In the genomic region with DNA sequence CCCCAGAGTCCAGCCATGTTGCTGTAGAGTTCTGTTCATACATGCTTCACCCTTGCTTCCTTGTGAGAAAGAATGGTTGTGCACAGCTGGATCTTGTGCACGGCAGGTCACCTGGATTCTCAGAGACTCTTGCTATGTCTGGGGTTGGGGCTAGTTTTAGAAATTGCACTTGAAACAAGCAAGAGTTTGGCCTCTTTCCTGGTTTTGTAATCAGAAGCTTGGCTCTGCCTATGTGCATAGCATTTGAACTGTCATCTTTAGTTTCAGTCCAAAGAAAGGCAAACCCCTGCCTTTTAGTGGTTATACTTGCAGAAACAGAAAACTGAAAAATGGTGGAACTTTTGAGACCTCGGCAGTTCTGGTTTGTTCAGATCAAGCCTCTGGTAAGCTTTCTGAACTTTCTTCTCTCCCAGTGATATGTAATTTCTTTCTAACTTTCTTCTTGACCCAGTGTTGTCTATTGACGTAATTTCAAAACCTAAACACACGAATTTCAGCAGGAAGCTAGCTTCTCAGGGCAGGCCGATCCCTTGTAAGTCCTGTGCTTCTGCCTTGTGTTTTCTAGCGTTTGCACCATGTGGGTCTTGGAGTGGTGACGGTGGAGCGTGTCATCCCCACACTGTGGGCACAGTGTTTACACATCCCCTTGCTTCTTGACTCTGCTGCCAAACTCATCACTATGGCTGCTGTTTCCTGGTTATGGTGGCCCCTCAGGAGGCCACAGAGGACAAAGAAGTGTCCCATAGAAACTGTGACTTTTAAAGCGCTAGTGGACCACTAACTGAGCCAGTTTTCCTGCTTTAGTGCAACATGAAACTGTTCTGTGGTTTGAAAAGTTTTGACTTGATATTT, we compare ENCODE assay signal across 27 mouse cellular contexts. TPM values are rescaled to one million over a fixed set of nuclear protein-coding genes. Genes with fewer than 3 reads are reported as not detected.
DNase-seq lines count a peak whose midpoint lies in the region; ATAC-seq and TF ChIP-seq lines count a peak whose summit lies in the region.
"Had no signal": no experiment of that assay in that cellular context is flagged by ENCODE, and none has a peak within 500 bp of the region (broad histone marks: within the 10 kb centered on the region; RNA-seq: fewer than 3 reads in every experiment).

No protein-coding gene starts in this region.

- no peak for DNase-seq in forebrain, postnatal 0 days
- no peak for DNase-seq in forebrain, embryonic 11.5 days (ENCODE audit: low spot score)
- DNase-seq in left cerebral cortex, adult 2 months (ENCODE audit: extremely low spot score in 1 of 2, low spot score in 2 of 2) = no peak
- DNase-seq in left cerebral cortex, postnatal 4 days = no peak
- peak; percentile 13 for DNase-seq in 3134 (ENCODE audit: extremely low read depth, insufficient read length, low spot score)
- DNase-seq in brain, adult 2 months (ENCODE audit: low read depth, low spot score) = peak; percentile 26
- no peak for DNase-seq in testis, postnatal 14 days (ENCODE audit: low spot score)
- DNase-seq in cerebellum, adult 8-10 months = no peak
- DNase-seq: adrenal gland, adult 8-10 months; cerebellum, adult 2 months; cerebellum, postnatal 36 days; gastrocnemius, postnatal 25 days; heart, adult 18-20 months; heart, postnatal 14 days; kidney, postnatal 25 days had no signal

- no peak overlapping the region for H3K27ac ChIP-seq in forebrain, postnatal 0 days (ENCODE audit: low read depth, low read length)
- no peak overlapping the region for H3K27ac ChIP-seq in forebrain, embryonic 11.5 days (ENCODE audit: low read depth, low read length)
- H3K27ac ChIP-seq in left cerebral cortex, adult 2 months = peak overlapping the region; percentile 56; the same call in 1 of the 2 replicates
- H3K27ac ChIP-seq: forebrain, embryonic 13.5 days; heart, embryonic 13.5 days; hindbrain, embryonic 12.5 days; layer of hippocampus, adult 2 months; limb, embryonic 13.5 days; liver, embryonic 14.5 days; lung, embryonic 15.5 days had no signal

- H3K4me3 ChIP-seq in forebrain, postnatal 0 days (ENCODE audit: low read depth, low read length) = no peak overlapping the region
- no peak overlapping the region for H3K4me3 ChIP-seq in forebrain, embryonic 11.5 days (ENCODE audit: low read depth, low read length)
- H3K4me3 ChIP-seq in left cerebral cortex, adult 2 months = no peak overlapping the region
- H3K4me3 ChIP-seq: erythroblast, embryonic 14.5 days; forebrain, embryonic 13.5 days; heart, embryonic 13.5 days; hindbrain, embryonic 12.5 days; layer of hippocampus, adult 2 months; limb, embryonic 13.5 days; lung, embryonic 15.5 days had no signal

- H3K36me3 ChIP-seq in forebrain, postnatal 0 days (ENCODE audit: insufficient read depth) = 0 out of 2 replicates have a peak, but pooled peaks cover under 1% of the 10 kb centered on the region
- H3K36me3 ChIP-seq in forebrain, embryonic 11.5 days (ENCODE audit: control insufficient read depth, insufficient read depth, low read length) = no peaks in the 10 kb centered on the region
- H3K36me3 ChIP-seq: G1E; hindbrain, embryonic 12.5 days; limb, embryonic 13.5 days; lung, embryonic 15.5 days had no signal

- TF ChIP-seq CTCF in forebrain, postnatal 0 days (IDR thresholded peaks at IDR 0.05; ENCODE audit: low read depth) = no peak
- TF ChIP-seq CTCF in left cerebral cortex, adult 2 months (IDR thresholded peaks at IDR 0.05) = no peak

- no peaks in the 10 kb centered on the region for H3K27me3 ChIP-seq in forebrain, postnatal 0 days (ENCODE audit: insufficient read depth, low read length)
- H3K27me3 ChIP-seq in forebrain, embryonic 11.5 days (ENCODE audit: control insufficient read depth, insufficient read depth, low read length) = no peaks in the 10 kb centered on the region
- H3K27me3 ChIP-seq: forebrain, embryonic 13.5 days; heart, embryonic 13.5 days; hindbrain, embryonic 12.5 days; limb, embryonic 13.5 days; lung, embryonic 15.5 days had no signal

- intact Hi-C loops in left cerebral cortex, adult 2 months (cut with DNase I) = no loop called here
- intact Hi-C loops in left cerebral cortex, postnatal 4 days (cut with DNase I) = no loop called here

- no peak overlapping the region for H3K4me2 ChIP-seq in forebrain, postnatal 0 days (ENCODE audit: low read depth)
- no peak overlapping the region for H3K4me2 ChIP-seq in forebrain, embryonic 11.5 days (ENCODE audit: low read depth, low read length, severe bottlenecking)
- H3K4me2 ChIP-seq: forebrain, embryonic 13.5 days; heart, embryonic 13.5 days; hindbrain, embryonic 12.5 days; limb, embryonic 13.5 days; lung, embryonic 15.5 days; midbrain, embryonic 11.5 days had no signal

- no peaks in the 10 kb centered on the region for H3K9me3 ChIP-seq in forebrain, postnatal 0 days (ENCODE audit: low read length)
- no peaks in the 10 kb centered on the region for H3K9me3 ChIP-seq in forebrain, embryonic 11.5 days (ENCODE audit: control insufficient read depth, low read length)
- H3K9me3 ChIP-seq: forebrain, embryonic 13.5 days; G1E; heart, embryonic 13.5 days; hindbrain, embryonic 12.5 days; limb, embryonic 13.5 days; lung, embryonic 15.5 days had no signal

- H3K9ac ChIP-seq in forebrain, postnatal 0 days = no peak overlapping the region
- H3K9ac ChIP-seq in forebrain, embryonic 11.5 days (ENCODE audit: low read length) = no peak overlapping the region
- H3K9ac ChIP-seq: forebrain, embryonic 13.5 days; heart, embryonic 13.5 days; hindbrain, embryonic 12.5 days; limb, embryonic 13.5 days; liver, embryonic 14.5 days; lung, embryonic 15.5 days had no signal

- H3K4me1 ChIP-seq in forebrain, postnatal 0 days (ENCODE audit: insufficient read depth) = no peaks in the 10 kb centered on the region
- no peaks in the 10 kb centered on the region for H3K4me1 ChIP-seq in forebrain, embryonic 11.5 days (replicated peaks; ENCODE audit: control insufficient read depth, insufficient read depth, low read length)
- H3K4me1 ChIP-seq: forebrain, embryonic 13.5 days; heart, embryonic 13.5 days; hindbrain, embryonic 12.5 days; lung, embryonic 15.5 days had no signal

- peak; percentile 38; the same call in 1 of the 2 replicates for ATAC-seq in forebrain, postnatal 0 days
- no peak for ATAC-seq in forebrain, embryonic 11.5 days (replicated peaks; ENCODE audit: low FRiP score)
- ATAC-seq: forebrain, embryonic 13.5 days; intestine, postnatal 0 days had no signal

- 83% methylated on average over 9 of the region's 9 CpGs for WGBS in forebrain, postnatal 0 days
- WGBS in forebrain, embryonic 11.5 days = 87% methylated on average over 9 of the region's 9 CpGs

RNA-seq across cellular contexts. Expression of gene Dusp22, which starts 31.9 kb away (rescaled TPM):
- 18.6 and 19.8 TPM in 2 replicates for total RNA-seq in forebrain, postnatal 0 days (2014; rRNA removed)
- 19.0 and 22.0 TPM in 2 replicates for polyA plus RNA-seq in forebrain, postnatal 0 days (2015; fragmentation: Nextera tagmentation; extraction: Ambion mirVana)
- polyA plus RNA-seq in forebrain, embryonic 11.5 days (2014; fragmentation: Nextera tagmentation; extraction: Ambion mirVana) = 16.5 and 17.0 TPM in 2 replicates
- total RNA-seq in left cerebral cortex, adult 2 months (2021) = 10 to 100 TPM; 29.7 to 33.1 TPM
- total RNA-seq in left cerebral cortex, postnatal 4 days (2021) = 10 to 100 TPM; 22.8 to 24.8 TPM
- polyA plus RNA-seq: G1E had no signal

RNA-seq across cellular contexts. Expression of gene Irf4, which starts 57.4 kb away (rescaled TPM):
- total RNA-seq in forebrain, postnatal 0 days (2014; rRNA removed) = 0.15 and 0.38 TPM in 2 replicates
- polyA plus RNA-seq in forebrain, postnatal 0 days (2015; fragmentation: Nextera tagmentation; extraction: Ambion mirVana) = 0.02 and 0.04 TPM in 2 replicates
- 0.07 TPM in 1 of 2 replicates, not detected in the other for polyA plus RNA-seq in forebrain, embryonic 11.5 days (2014; fragmentation: Nextera tagmentation; extraction: Ambion mirVana)
- under 1 TPM; 0.32 to 0.58 TPM for total RNA-seq in left cerebral cortex, adult 2 months (2021)
- total RNA-seq in left cerebral cortex, postnatal 4 days (2021) = under 1 TPM in 1 of 2 experiments, not detected in 1; 0.16 TPM
- polyA plus RNA-seq: erythroblast, embryonic 14.5 days; G1E; neural tube, embryonic 11.5 days had no signal

Comparison
In these comparisons a context has a peak if more than half of its experiments do, and no peak if none do; other contexts are left out.
1. DNase-seq: peak in 3134 (single experiment) and brain, adult 2 months (single experiment); none in forebrain, postnatal 0 days (single experiment), forebrain, embryonic 11.5 days (single experiment), left cerebral cortex, adult 2 months (0 of 2), left cerebral cortex, postnatal 4 days (single experiment), testis, postnatal 14 days (single experiment) and cerebellum, adult 8-10 months (single experiment).